Mouse (Mus musculus) 416B (cell line): ENCODE results near the gene Sec24c.
"Not testable (repeated sequence)": the region's sequence is repeated elsewhere in the genome, so short reads cannot be mapped to it uniquely, and the experiment has no call there.

Experiments used
- DNase-seq: peaks from one replicate; pipeline ENCODE4 v3.0.0; 2011; ENCODE audit warnings: low read depth

Sec24c gene

GRCm38 (mm10) chr14:20674064-20674833, at the start of gene Sec24c:
Sec24c (plus strand) TSS chr14:20674308.
- DNase-seq, result peak; percentile 99

GRCm38 (mm10) chr14:20626447-20626846, 47.7 kb upstream of the Sec24c start:
- DNase-seq, result no peak

- no peak for DNase-seq
These were observed 47.1 kb upstream of the Sec24c start for GRCm38 (mm10) chr14:20626971-20627370.

GRCm38 (mm10) chr14:20631253-20631652, 42.9 kb upstream of the Sec24c start:
- DNase-seq, result peak; percentile 47

GRCm38 (mm10) chr14:20635546-20635945, 38.6 kb upstream of the Sec24c start:
- DNase-seq, result peak; percentile 31

GRCm38 (mm10) chr14:20636968-20637367, 37.1 kb upstream of the Sec24c start:
- DNase-seq, result not testable (repeated sequence)

- peak; percentile 36 for DNase-seq
These were observed 36.1 kb upstream of the Sec24c start for GRCm38 (mm10) chr14:20637818-20638574.

- DNase-seq, result no peak
These were observed 35.4 kb upstream of the Sec24c start for GRCm38 (mm10) chr14:20638702-20639101.

GRCm38 (mm10) chr14:20639918-20640619, 34.0 kb upstream of the Sec24c start:
- DNase-seq, result peak; percentile 55

GRCm38 (mm10) chr14:20640644-20641437, 33.3 kb upstream of the Sec24c start, which contains the start of gene Usp54:
Usp54 (minus strand) TSS chr14:20641063.
- DNase-seq, result peak; percentile 99

- DNase-seq, result peak; percentile 47
These were observed 32.7 kb upstream of the Sec24c start for GRCm38 (mm10) chr14:20641438-20641875.

- DNase-seq, result peak; percentile 51
These were observed 28.6 kb upstream of the Sec24c start for GRCm38 (mm10) chr14:20645547-20645946.

- DNase-seq, result peak; percentile 42
These were observed 27.7 kb upstream of the Sec24c start for GRCm38 (mm10) chr14:20646381-20646780.

- DNase-seq, result no peak
These were observed 23.1 kb upstream of the Sec24c start for GRCm38 (mm10) chr14:20651000-20651399.

GRCm38 (mm10) chr14:20651722-20652256, 22.3 kb upstream of the Sec24c start:
- no peak for DNase-seq

- DNase-seq, result peak; percentile 56
These were observed 19.3 kb upstream of the Sec24c start for GRCm38 (mm10) chr14:20654690-20655421.

GRCm38 (mm10) chr14:20655731-20656130, 18.4 kb upstream of the Sec24c start:
- no peak for DNase-seq

GRCm38 (mm10) chr14:20656361-20656760, 17.7 kb upstream of the Sec24c start, which contains the start of gene Myoz1:
Myoz1 (minus strand) TSS chr14:20656540.
- DNase-seq, result no peak

GRCm38 (mm10) chr14:20658326-20658725, 15.8 kb upstream of the Sec24c start:
- peak; percentile 69 for DNase-seq

GRCm38 (mm10) chr14:20658902-20659301, 15.2 kb upstream of the Sec24c start:
- no peak for DNase-seq
